Mouse (Mus musculus) left cerebral cortex, postnatal 14 days (tissue): ENCODE results near the gene Duoxa1. TPM values are rescaled to one million over a fixed set of nuclear protein-coding genes. Genes with fewer than 3 reads are reported as not detected.

ENCODE experiments used
- total RNA-seq, 2 experiments: library from RNA; stranded (reverse); gene quantifications; 2 replicates each; pipeline ENCODE4 v1.2.3; 2021

Gene Duoxa1
- total RNA-seq, 2 experiments from 2014 or later, result not detected

Other genes starting within 250 kb of the Duoxa1 start
- gene Spg11, start 195.3 kb downstream of the Duoxa1 start, total RNA-seq, result 10 to 100 TPM; 16.9 to 19.7 TPM
- 10 to 100 TPM; 80.6 to 91.8 TPM for gene B2m, start 166.0 kb downstream of the Duoxa1 start, total RNA-seq
- gene Trim69, start 153.0 kb downstream of the Duoxa1 start, total RNA-seq, result not detected
- under 1 TPM in 1 of 2 experiments, not detected in 1; 0.13 TPM for gene Patl2, start 127.5 kb downstream of the Duoxa1 start, total RNA-seq
- gene Terb2, start 127.5 kb downstream of the Duoxa1 start, total RNA-seq, result not detected
- gene Sord, start 79.0 kb downstream of the Duoxa1 start, total RNA-seq, result 10 to 100 TPM; 11.9 to 14.4 TPM
- gene Duox2, start 15.3 kb downstream of the Duoxa1 start, total RNA-seq, result under 1 TPM in 1 of 2 experiments, not detected in 1; 0.09 TPM
- gene Duoxa2, start 14.8 kb downstream of the Duoxa1 start, total RNA-seq, result not detected
- under 1 TPM; 0.07 to 0.15 TPM for gene Duox1, start 1.9 kb upstream of the Duoxa1 start, total RNA-seq
- 10 to 100 TPM; 75.3 to 77.1 TPM for gene Shf, start 55.4 kb upstream of the Duoxa1 start, total RNA-seq
- not detected for gene Slc28a2, start 112.7 kb upstream of the Duoxa1 start, total RNA-seq
- gene Gm14085, start 171.2 kb upstream of the Duoxa1 start, total RNA-seq, result not detected